Mouse (Mus musculus) kidney, postnatal 0 days (tissue): ENCODE data around the gene Vwa8. TPM values are rescaled to one million over a fixed set of nuclear protein-coding genes. Genes with fewer than 3 reads are reported as not detected.

Experiments
- ATAC-seq: fragments of 200-750 bp; cut with Nextera tagmentation; replicated peaks from 2 replicates; pipeline ENCODE4 v1.8.0; 2017; ENCODE audit warnings: low read depth, moderate number of reproducible peaks, moderate TSS enrichment, moderate library complexity; ENCODE audit not compliant: low FRiP score
- DNase-seq: peaks from one replicate; pipeline ENCODE4 v3.0.0-alpha.2; 2016; ENCODE audit warnings: low spot score
- H3K27ac ChIP-seq: fragments of 300-500 bp; sonication (generic); 2 replicates; pipeline ENCODE4 v1.5.1; 2014; ENCODE audit warnings: mild to moderate bottlenecking
- H3K27me3 ChIP-seq: fragments of 300-500 bp; sonication (generic); 2 replicates; pipeline ENCODE4 v1.6.1; 2014; ENCODE audit warnings: low read length, mixed read lengths; ENCODE audit not compliant: insufficient read depth
- H3K36me3 ChIP-seq: fragments of 300-500 bp; sonication (generic); 2 replicates; pipeline ENCODE4 v1.6.1; 2014; ENCODE audit warnings: low read length, mixed read lengths; ENCODE audit not compliant: insufficient read depth
- H3K4me1 ChIP-seq: fragments of 300-500 bp; sonication (generic); replicated peaks from 2 replicates; pipeline ENCODE4 v1.6.1; 2014; ENCODE audit warnings: antibody characterized with exemption, low read length, mixed read lengths; ENCODE audit not compliant: insufficient read depth
- H3K4me2 ChIP-seq: fragments of 300-500 bp; sonication (generic); 2 replicates; pipeline ENCODE4 v1.6.1; 2014; ENCODE audit warnings: mild to moderate bottlenecking, low read length, moderate library complexity, mixed read lengths
- H3K4me3 ChIP-seq: fragments of 300-500 bp; sonication (generic); replicated peaks from 2 replicates; pipeline ENCODE4 v1.5.1; 2014; ENCODE audit warnings: low read depth, low read length
- H3K9ac ChIP-seq: fragments of 300-500 bp; sonication (generic); 2 replicates; pipeline ENCODE4 v1.6.1; 2014; ENCODE audit warnings: low read depth, low read length
- H3K9me3 ChIP-seq: fragments of 300-500 bp; sonication (generic); replicated peaks from 2 replicates; pipeline ENCODE4 v1.6.1; 2016; ENCODE audit warnings: low read length, inconsistent platforms, mixed read lengths
- CTCF ChIP-seq: IDR thresholded peaks from 2 replicates; pipeline ENCODE4 v1.5.1; 2016; ENCODE audit warnings: antibody characterized with exemption, low read depth, mild to moderate bottlenecking, moderate library complexity
- WGBS: fragments of 180-500 bp; shearing (Covaris S2); extraction: QIAGEN DNeasy Blood & Tissue Kit; methylation state at CpG from one replicate; pipeline ENCODE4 v1.1.7; 2014; 5-methylcytosine and 5-hydroxymethylcytosine counted together
- polyA plus RNA-seq: library from polyadenylated mRNA; unstranded; fragments of >200 nt; fragmentation: Nextera tagmentation; extraction: Ambion mirVana; gene quantifications from 2 replicates; pipeline ENCODE4 v1.2.1, GENCODE M21; 2015

Vwa8 gene
- polyA plus RNA-seq, 1 experiment from 2014 or later: 18.2 TPM

GRCm38 (mm10) chr14:79018564-79018963 lies 169.7 kb downstream of the Vwa8 start:
- H3K4me2 ChIP-seq: no peak overlapping the region
- TF ChIP-seq CTCF: no peak
- no peaks in the 10 kb centered on the region for H3K27me3 ChIP-seq
- no peaks in the 10 kb centered on the region for H3K36me3 ChIP-seq
- no peak overlapping the region for H3K27ac ChIP-seq
- 93% methylated on average over 4 of the region's 4 CpGs for WGBS
- no peak overlapping the region for H3K4me3 ChIP-seq
- no peaks in the 10 kb centered on the region for H3K9me3 ChIP-seq
- H3K4me1 ChIP-seq: no peaks in the 10 kb centered on the region
- DNase-seq (no peak), ATAC-seq (no peak)
- H3K9ac ChIP-seq: no peak overlapping the region

GRCm38 (mm10) chr14:79021725-79022124 lies 172.9 kb downstream of the Vwa8 start:
- no peak overlapping the region for H3K4me2 ChIP-seq
- H3K27ac ChIP-seq: no peak overlapping the region
- no peak for DNase-seq
- no peak overlapping the region for H3K4me3 ChIP-seq
- H3K4me1 ChIP-seq: no peaks in the 10 kb centered on the region
- peak; percentile 40; the same call in 1 of the 2 replicates for ATAC-seq
- 65% methylated on average over 7 of the region's 7 CpGs for WGBS
- no peaks in the 10 kb centered on the region for H3K36me3 ChIP-seq
- TF ChIP-seq CTCF: no peak
- no peaks in the 10 kb centered on the region for H3K9me3 ChIP-seq
- no peak overlapping the region for H3K9ac ChIP-seq
- H3K27me3 ChIP-seq: no peaks in the 10 kb centered on the region

DNA sequence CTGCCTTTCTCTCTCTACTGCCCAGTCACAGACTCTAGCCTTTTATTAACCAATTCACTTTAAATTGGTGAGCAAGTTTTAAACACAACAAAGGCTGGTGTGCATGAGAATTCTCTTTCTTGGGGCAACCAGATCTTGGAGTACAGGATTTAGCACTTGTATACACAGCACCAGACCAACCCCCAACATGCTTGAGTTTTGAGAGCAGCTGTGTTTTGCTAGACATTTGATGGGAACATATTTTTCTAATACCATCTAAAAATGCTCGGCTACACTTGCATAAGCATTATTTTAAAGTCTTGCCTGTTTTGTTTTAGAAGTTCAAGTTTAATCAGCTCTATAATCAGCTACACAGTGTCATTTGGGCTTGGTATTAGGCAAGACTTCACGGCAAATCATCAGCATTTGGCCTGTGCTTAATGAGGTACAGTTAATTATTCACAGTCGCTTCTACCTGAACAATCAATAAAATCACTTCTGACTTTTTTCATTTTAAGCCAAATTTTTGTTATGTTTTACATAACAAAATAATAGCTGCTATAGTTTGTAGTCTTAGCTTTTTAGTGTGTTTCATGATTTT lies 180.2 kb downstream of the Vwa8 start:
- Histone ChIP-seq H3K4me3 (no peak overlapping the region), H3K9ac (no peak overlapping the region), H3K9me3 (no peaks in the 10 kb centered on the region), H3K27ac (no peak overlapping the region), H3K36me3 (no peaks in the 10 kb centered on the region), H3K4me1 (no peaks in the 10 kb centered on the region), H3K27me3 (no peaks in the 10 kb centered on the region), H3K4me2 (no peak overlapping the region)
- ATAC-seq (no peak), DNase-seq (no peak)
- no peak for TF ChIP-seq CTCF
- 50% methylated on average over 3 of the region's 3 CpGs for WGBS

DNA sequence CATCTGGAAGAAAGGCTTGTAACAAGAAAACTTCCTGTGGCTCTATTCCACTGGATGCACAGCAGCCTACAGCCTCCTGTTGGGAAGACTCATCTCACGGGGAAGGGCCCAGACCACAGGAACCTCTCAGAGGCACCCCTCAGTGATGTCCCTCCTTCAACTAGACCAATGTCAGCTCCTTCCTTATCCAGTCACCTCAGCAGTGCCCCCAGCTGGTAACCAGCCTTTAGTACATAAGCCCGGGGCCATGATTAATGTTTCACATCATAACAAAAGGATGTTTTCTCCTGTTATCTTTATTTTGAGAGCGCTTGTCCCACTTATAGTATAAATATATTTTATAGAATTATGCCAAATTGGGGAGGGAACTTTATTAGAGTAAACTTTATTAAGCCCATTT lies 181.9 kb downstream of the Vwa8 start:
- H3K9ac ChIP-seq: no peak overlapping the region
- ATAC-seq (no peak), DNase-seq (no peak)
- 0 out of 2 replicates have a peak, but pooled peaks cover 5% of the 10 kb centered on the region for H3K4me1 ChIP-seq
- no peak overlapping the region for H3K27ac ChIP-seq
- no peak overlapping the region for H3K4me2 ChIP-seq
- no peak overlapping the region for H3K4me3 ChIP-seq
- TF ChIP-seq CTCF: peak; percentile 31; the same call in 1 of the 2 replicates
- H3K27me3 ChIP-seq: no peaks in the 10 kb centered on the region
- H3K9me3 ChIP-seq: no peaks in the 10 kb centered on the region
- no peaks in the 10 kb centered on the region for H3K36me3 ChIP-seq
- WGBS: 88% methylated on average over 3 of the region's 3 CpGs

DNA sequence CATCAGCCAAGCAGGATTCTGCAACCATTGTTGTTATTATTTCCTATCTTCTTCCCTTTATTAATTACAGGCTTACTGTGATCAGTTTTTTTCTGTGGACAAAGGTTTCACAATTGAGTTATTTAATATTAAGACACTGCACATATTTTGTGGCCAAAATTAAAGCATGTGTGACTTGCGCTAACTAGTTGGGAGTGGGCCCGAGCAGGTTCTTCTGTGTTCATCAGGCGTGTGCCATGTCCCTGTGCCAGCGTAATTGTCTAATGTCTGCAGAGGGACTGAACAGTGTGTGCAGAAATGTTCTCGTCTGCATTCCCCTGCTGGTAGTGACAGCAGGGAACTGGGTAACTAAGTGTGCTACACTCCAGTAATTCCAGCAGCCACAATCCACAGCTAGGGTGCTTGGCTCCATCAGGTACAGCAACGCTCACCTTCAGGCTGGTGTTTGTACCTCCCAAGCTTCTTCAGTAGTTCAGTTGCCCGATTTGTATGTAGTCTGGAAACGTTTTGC lies 182.4 kb downstream of the Vwa8 start:
- Histone ChIP-seq H3K4me1 (0 out of 2 replicates have a peak, but pooled peaks cover 5% of the 10 kb centered on the region), H3K36me3 (no peaks in the 10 kb centered on the region), H3K27ac (no peak overlapping the region), H3K9me3 (no peaks in the 10 kb centered on the region), H3K27me3 (no peaks in the 10 kb centered on the region), H3K9ac (no peak overlapping the region), H3K4me3 (no peak overlapping the region), H3K4me2 (no peak overlapping the region)
- DNase-seq (no peak), ATAC-seq (no peak)
- 84% methylated on average over 8 of the region's 8 CpGs for WGBS
- no peak for TF ChIP-seq CTCF

GRCm38 (mm10) chr14:79033396-79033795 lies 184.5 kb downstream of the Vwa8 start:
- H3K36me3 ChIP-seq: no peaks in the 10 kb centered on the region
- H3K27me3 ChIP-seq: no peaks in the 10 kb centered on the region
- TF ChIP-seq CTCF: no peak
- WGBS: 47% methylated on average over 6 of the region's 6 CpGs
- no peak overlapping the region for H3K4me3 ChIP-seq
- H3K4me2 ChIP-seq: no peak overlapping the region
- no peaks in the 10 kb centered on the region for H3K9me3 ChIP-seq
- no peak overlapping the region for H3K27ac ChIP-seq
- DNase-seq (peak; percentile 18), ATAC-seq (no peak)
- no peak overlapping the region for H3K9ac ChIP-seq
- 0 out of 2 replicates have a peak, but pooled peaks cover 5% of the 10 kb centered on the region for H3K4me1 ChIP-seq
